Mouse (Mus musculus): Measurements from ENCODE around the gene Msn.

Msn gene

DNA sequence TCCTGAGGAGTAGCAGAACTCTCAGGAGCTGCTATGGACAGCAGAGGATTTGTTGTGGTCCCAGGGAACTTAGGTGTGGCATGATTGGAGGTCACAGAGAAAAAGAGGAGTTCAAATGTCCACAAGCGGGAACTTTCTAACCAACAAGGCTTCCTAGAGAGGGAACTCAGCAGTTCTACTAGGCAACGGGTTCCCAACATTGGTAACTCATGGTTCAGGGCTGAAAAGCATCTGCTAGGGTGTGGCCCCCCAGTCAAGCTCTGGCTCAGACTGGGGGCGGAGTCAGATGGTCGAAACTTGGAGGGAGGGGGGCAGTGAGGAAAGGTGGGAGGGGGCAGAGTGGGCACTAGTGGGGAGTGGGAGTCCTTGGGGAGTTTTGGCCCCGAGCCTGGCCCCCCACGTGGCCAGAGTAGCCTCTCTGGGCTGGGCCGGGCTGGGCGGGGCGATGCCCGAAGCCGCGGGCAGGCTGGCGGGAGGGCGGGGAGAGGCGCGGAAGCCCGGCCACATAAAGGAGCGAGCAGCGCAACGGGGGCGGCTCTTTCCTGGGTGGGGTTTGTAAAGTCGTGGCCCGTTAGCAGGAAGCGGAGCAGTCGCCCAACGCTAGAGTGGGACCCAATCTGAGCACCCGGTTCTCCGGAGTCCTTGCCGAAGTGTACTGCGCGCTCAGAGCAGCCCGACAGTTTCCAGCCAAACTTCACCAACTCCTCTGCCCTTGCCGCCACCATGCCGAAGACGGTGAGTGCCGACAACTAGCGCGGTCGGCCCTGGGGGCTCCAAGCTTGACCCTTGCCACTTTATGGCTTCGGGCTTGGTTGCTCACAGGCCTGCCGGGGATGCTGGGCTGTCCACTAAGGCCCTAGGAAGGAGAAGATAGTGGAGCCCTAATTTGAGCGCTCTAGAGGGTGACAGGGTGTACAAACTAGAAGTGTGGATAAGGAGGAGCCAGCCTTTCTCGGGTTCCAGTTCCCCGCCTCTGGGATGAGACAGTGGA is at the start of gene Msn:
Gene Msn, plus strand, starts transcription at position 534 of the 991 bp plus-strand sequence.
- DNase-seq (ENCODE audit: low read depth, low spot score): peak; percentile 77

DNA sequence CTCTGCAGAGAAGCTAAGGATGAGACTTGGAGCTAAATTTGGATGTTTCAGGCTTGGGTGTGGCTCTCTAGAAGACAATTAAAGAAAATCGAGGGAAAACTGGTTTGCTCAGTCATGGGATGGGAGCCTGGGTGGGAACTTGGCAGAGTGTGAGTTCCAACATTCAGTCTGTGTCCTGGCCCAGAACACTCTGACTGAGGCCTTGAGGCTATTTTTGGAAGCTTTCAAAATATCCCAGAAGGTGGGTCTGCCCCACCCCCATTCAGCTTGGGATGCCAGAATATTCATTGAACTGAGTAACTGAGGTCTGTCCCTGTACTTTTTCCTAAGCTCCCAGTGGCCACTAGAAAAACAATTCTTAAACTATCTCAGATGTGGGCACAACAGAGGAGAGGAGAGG is 43.0 kb upstream of the Msn start:
- peak; percentile 62 for DNase-seq (ENCODE audit: low read depth, low spot score)

DNA sequence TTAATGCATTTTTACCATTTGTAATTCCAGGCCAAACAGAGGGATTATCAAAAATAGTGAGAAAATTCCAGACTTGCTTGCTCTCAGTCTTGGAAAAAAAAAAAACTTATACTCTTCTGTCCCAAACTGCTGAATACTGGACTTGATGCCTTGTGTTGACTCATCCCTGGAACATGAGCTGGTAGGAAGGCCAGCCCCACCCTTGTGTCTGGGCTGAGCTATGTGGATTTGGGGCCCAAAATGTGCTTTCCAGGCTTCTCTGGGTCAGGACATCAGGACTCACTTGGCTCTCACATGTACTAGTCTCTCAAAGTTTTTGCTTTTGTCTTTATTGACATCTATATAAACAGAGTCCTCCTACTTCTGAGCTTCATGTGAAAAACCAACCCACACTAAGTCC is 18.1 kb upstream of the Msn start:
- DNase-seq (ENCODE audit: low read depth, low spot score): peak; percentile 76

DNA sequence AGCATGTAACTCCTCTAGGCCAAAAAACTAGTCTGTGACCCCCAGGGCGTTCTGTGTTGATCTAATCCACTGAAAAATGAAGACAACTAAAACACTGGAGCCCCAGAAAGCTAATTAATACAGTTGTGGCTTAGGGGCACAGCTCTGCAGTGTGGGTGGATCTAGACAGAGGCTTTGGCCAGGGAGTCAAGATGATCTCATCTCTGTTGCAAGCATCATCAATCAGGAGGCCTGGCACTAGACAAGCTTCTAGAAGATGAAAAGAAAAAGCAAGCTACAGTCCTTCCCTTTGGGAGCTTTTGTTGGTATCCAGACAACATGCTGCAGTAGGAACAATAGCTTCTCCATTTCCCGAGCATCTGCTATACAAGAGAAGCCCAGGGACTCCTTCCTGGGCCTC is 9.6 kb upstream of the Msn start:
- peak; percentile 76 for DNase-seq (ENCODE audit: low read depth, low spot score)

DNA sequence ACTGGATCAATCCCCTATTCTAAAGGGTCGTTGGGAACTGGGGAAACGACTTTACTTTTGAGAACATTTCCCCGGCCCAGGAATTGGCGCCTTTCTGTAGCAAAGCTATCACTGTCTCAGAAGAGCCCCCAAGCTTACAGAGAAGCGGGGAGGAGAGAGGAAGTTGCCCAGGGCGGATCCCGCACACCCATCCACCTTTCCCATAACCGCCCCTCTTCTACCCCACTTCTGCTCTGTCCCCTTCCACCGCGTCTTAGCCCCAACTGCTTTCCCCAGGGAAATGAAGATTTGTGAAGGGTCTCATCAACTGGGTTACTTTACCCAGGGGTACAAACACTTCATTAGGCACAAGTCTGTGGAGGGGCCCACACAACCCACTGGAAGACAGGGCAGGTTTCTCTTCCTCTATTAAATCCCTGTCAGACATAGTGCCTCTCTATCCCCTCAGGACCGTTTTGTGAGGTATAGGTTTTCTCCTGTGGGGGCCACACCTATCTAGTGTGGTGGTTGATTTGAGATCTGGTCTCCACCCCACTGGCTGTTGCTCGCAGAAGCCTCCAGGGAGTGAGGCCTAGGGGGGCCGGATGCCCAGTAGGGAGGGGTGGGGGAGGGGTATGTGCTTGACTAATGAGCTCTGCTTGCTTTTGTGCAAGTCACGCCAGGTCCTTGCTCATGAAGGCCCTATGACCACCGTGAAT is 820 bp downstream of the Msn start:
- DNase-seq (ENCODE audit: low read depth, low spot score): peak; percentile 75

DNA sequence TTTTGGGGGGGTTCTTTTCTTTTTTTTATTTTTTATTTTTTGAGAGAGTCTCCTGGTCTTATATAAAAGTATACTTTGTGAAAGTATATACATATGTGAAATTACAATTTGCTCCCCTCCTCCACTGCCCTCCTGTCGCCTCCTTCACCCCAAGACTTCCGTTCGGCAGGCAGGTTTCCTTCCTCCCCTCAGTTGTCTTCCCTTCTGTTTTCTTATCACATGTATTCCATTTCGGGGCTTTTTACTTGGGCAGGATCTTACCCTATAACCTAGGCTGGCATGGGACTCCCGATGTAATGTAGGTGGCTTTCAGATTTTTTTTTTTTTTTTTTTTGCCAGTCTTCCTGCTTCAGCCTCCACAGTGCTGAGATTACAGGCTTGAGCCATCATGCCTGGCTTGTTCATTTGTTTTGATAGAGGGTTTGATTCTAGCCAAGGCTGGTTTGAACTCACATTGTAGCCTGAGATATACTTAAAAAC is 1.7 kb downstream of the Msn start:
- no peak for DNase-seq (ENCODE audit: low read depth, low spot score)

DNA sequence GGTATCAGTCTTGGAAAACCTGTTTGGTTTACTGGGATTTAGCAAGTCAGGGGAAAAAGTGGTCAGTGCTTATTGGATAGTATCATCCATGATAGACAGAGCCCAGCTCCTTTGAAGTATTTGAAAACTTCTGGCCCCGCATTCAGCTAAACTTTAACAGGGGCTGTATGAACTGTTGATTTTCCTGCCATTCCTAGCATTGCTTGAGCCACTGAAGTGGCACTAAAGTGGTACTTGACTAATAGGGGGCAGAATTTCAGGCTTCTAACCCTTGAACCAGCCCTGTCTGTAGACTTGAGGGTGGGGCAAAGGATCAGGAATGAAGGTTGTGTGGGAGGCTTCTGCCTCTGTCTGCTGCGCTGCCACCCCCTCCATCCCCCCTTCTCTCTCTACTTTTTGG is 3.2 kb downstream of the Msn start:
- no peak for DNase-seq (ENCODE audit: low read depth, low spot score)

DNA sequence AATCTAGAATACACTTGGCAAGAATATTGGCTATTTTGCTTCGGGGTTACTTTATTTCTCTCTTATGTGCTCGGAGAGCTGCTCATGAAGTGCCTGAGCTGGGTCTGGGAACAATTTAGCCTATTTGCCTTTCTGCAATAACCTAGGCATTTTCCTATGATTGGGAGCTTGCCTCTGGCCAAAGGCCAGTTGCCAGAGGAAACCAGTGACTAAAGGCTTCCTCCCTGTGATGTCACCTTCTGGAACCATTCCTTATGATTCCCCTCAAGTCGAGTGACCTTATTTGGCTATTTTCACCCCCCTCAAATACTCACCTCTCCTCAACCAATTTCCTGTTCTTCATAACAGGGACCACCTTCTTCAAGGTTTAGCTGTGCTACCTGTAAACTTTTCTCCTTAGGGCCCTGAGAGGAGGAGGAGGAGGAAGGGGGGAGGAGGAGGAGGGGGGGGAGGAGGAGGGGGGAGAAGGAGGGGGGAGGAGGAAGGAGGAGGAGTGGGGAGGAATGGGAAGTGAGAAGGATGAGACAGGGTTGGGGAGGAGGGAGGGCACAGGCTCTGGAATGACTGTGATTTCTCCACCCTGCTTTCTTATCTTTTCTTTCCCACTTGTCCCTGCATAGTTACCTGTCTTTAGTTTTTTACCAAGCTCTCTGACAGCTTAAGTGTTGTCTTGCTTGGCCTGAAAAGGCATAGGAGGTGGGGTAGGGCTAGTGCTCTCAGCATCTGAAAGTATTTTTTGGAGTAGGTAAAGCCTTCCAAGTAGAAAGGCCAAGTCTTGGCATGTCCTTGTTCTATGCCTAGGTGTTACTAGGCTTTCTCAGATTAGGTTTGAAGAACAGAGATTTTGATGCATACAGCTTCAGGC is 11.8 kb downstream of the Msn start:
- DNase-seq (ENCODE audit: low read depth, low spot score): peak; percentile 85

DNA sequence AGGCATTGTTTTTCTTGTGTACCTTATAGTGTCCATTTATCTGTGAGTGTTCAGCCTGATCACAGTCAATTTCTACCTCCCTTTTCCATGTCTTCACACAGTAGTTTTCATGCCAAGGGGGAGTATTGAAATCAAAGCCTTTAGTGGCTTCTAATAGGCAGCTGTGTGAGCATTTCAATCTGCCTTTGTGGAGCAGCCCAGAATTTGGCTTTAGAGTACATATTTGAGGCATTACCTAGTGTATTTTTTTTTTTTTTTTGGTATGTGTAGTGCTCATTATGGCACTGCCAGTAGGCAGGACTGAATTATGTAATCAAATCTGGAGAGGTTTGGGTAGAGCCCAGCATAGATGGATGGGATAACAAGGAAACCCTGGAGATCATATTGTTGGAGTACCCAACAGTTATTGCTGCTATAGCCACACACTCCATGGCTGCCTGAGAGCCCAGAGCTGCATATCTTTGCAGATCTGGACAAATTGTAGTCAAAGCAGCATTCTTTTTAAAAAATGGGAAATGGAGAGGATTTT is 17.3 kb downstream of the Msn start:
- no peak for DNase-seq (ENCODE audit: low read depth, low spot score)

DNA sequence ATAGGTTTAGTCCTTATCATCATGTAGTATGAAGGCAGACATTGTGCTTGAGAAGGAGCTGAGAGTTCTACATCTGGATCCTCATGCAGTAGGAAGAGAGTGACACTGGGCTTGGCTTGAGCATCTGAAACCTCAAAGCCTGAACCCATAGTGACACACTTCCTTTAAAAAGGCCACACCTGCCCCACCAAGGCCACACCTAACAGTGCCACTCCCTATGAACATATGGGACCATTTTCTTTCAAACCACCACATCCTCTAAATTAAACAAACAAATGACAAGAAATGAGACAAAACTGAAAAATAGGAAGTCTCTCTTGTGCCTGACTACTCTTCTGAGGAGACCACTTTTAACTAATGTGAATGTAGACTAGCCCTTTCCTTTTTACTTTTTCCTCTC is 19.7 kb downstream of the Msn start:
- DNase-seq (ENCODE audit: low read depth, low spot score): no peak

DNA sequence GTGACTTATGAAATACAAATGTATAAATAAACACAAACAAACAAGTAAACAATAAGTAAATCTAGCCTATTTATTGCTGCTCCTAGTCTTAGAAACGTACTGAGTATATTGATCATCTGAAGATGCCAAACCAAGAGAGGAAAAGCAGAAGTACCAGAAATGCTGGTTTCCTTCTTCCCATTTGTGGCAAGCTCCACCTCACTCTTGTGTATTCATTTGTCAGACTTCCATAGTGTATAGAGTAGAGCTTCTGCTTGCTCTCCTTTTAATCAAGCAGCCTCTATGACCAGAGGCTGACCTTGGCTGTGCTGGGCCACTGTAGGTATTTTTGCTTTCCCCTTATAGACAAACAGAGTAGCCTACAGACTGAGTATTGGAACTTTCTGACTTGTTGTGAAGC is 21.5 kb downstream of the Msn start:
- DNase-seq (ENCODE audit: low read depth, low spot score): no peak

DNA sequence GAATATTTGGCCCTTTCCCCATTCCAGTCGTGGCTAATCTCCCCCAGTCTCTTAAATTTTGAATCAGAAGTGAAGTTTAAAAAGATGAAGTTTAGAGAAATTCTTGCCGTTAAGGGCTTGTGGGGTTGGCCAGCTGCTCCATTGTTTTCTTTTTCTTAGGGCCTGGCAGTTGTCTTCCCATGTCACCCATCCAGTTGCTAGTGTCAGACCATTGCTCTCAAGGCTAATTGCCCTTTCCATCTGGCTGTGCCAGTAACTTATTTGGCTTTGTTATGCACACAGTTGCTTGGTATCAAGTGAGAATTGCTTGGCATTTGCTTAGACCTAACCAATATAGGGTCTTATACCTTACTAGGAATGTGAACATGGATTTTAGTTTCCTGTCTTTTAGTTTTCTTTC is 24.2 kb downstream of the Msn start:
- no peak for DNase-seq (ENCODE audit: low read depth, low spot score)

DNA sequence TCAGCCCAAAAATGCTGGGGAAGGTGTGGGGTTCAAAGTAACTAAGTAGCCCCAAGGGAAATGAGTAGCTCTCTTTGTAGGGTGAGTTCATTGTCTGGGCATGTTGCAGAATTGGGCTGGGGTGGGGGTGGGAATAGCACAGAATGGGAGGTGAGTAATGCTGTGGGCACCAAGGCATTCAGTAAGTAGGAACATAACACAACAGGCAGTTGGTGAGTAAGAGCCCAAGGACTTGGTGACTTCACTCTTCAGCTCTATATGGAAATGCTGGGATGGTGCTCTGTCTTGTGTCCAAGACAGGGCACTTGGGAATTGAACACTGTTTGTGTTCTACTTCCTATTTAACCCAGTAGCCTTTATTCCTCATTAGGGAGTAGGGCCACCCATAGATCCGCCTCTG is 26.1 kb downstream of the Msn start:
- DNase-seq (ENCODE audit: low read depth, low spot score): peak; percentile 93

DNA sequence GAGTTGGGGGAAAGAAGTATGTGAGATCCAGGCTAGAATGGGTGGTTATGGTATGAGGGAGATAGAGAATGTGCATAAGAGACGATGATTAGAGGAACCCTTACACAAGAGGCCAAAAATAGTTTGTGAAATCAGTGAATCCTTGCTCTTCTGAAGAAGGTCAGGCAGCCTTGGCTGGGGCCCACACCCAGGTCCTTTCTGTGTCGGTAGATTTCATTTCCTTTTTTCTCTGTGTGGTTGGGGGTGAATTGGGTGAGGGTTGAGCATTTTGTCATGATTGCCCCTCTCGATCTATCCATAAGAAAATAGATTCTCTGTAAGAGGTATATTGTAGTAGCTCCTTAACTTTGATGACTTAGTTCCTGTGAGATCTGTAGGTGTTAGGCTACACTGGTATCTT is 31.0 kb downstream of the Msn start:
- no peak for DNase-seq (ENCODE audit: low read depth, low spot score)

DNA sequence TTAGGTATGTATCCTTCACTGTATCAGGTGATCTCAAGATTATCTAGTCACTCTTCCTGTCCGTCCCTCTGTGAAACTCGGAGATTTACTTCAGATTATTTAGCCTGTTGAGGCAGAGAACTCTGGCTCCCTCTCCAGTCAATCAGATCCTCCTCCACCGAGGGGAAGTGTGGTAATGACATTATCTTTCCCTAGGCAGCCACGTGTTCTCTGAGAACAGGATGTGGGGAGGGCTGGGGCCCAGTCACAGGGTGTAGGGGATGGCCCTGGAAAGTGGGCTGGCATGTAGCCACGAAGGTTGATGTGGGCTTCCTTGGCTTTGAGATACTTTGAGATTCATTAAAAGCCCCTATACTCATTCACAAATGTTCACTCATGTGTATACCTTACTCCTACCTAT is 34.3 kb downstream of the Msn start:
- peak; percentile 60 for DNase-seq (ENCODE audit: low read depth, low spot score)

DNA sequence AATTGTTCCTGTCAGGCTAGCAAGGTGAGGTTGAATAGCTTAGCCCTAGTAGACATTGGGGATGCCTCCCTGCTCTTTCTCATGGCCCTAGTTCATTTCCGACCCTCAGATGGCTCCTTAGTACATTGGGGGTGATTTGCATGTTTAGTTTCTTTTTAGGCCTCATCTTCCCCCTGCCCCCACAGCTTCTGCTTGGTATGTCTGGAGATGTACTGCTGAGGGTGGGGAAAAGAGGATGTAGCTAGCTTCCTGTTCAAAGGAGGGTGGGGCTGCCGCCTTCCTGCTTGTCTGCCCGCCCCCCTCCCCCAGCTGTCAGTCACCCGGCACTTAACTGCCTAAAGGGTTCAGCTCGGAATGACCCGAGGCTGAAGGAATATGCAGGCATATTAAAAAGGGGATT is 34.8 kb downstream of the Msn start:
- DNase-seq (ENCODE audit: low read depth, low spot score): no peak

DNA sequence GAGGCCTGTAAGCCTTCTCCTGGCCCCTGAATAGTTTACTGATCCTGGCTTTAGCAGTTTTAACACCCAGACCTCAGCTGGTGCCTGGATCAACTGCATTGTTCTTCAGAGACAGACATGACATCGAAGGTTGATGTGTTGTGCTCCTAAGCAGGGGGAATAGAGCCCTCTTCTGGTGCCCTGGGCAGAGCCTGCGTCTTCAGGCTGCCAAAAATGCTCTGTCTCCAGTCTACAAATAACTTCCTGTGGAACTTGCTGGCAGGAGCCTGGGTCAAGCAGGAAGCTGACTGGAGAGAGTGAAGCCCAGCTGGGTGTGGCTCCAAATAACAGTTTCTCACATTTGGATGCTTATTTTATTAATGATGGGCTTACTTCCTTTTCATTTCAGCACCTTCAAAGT is 37.4 kb downstream of the Msn start:
- DNase-seq (ENCODE audit: low read depth, low spot score): peak; percentile 80

DNA sequence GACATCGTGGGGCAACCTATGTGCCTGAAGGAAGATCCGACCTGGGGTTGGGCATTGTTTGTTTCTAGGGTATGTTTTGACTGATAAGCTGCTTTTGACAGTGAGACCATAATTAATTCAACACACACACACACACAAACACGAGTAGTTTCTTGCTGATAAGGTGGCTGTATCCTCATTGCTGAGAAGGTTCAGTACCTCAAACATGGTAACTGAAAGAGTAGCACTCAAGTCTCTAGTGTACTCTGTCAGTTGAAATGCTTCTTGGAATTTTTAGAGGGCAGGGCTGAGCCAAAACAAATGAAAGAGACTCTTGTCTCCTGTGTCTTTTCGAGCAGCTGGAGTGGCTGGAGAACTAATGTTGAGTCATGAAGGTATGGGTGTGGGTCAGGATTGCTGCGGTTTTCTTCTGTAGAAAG is 38.4 kb downstream of the Msn start:
- peak; percentile 70 for DNase-seq (ENCODE audit: low read depth, low spot score)

DNA sequence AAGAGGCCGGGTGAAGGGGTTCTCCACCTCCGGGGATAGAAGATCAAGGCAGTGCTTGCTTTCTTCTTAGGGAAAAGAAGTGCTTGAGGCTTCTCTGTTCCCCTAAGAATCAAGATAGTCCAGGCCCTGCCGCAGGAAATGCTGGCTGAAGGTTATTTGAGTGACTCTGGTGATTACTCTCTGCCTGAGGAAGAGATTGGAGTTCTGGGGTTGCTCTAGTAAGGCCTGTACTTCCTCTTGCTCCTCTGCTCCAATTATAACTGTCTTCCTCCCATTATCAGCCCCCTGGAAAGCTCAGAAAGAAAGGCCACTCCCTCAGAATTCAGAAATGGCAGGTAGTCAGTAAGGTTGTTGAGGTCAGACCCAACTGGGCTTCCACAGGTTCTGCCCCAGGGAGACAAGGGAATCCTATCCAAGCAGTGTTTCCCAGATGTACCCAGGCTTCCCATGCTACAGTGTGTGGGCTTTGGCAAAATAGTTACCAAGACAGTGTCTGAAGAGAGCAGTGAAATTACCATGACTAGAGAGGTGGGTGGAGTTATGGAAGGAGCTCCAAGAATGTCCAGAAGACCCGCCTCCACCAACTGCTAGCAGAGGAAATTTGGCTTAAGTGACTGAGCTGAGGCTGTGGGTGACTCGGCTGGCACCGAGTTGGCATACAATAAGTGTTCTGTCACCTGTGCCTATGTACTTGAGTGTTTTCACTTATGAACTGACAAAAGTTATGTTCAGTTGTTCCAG is 39.2 kb downstream of the Msn start:
- peak; percentile 72 for DNase-seq (ENCODE audit: low read depth, low spot score)

DNA sequence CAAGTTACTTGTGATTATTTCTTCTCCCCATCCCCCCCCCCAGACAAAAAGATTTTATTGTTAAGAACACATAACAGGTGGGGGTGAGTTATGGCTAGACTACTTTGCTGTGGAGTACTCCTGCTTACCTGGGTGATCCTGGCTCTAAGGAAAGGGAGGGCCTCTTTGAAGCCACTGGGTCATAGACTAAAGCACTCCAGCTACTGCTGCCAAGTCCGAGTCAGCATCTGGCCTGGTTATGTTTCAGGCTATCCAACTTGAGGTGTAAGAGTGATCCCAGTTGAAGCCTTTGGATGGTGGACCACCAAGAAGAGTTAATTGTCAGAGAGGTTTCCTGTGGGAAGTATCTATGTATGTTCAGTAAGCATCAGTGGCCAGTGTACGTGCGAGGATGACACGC is 39.7 kb downstream of the Msn start:
- DNase-seq (ENCODE audit: low read depth, low spot score): no peak

DNA sequence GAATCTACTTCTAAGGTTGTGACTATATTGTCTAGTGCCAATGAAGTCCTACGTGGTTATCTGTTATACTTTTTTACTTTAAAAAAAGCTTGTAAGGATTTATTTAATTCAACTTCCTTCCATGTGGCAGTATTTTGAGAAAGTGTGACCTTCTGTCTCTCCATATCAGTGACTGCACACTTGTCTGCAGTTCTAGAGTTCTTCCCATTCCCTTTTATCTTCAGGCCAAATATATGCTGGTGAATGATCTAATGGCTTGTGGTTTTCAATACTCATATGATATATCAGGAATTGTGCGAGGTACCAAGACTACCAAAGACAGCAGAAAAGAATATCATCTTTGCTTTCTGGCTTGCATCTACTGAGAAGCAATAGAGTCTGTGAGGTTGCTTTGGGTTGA is 43.4 kb downstream of the Msn start:
- DNase-seq (ENCODE audit: low read depth, low spot score): no peak
